Mouse (Mus musculus): ENCODE data around the gene Abr. TPM values are rescaled to one million over a fixed set of nuclear protein-coding genes. Genes with fewer than 3 reads are reported as not detected.

Abr gene
- total and polyA plus RNA-seq, 2 experiments from 2014 or later: 102 to 243 TPM

DNA sequence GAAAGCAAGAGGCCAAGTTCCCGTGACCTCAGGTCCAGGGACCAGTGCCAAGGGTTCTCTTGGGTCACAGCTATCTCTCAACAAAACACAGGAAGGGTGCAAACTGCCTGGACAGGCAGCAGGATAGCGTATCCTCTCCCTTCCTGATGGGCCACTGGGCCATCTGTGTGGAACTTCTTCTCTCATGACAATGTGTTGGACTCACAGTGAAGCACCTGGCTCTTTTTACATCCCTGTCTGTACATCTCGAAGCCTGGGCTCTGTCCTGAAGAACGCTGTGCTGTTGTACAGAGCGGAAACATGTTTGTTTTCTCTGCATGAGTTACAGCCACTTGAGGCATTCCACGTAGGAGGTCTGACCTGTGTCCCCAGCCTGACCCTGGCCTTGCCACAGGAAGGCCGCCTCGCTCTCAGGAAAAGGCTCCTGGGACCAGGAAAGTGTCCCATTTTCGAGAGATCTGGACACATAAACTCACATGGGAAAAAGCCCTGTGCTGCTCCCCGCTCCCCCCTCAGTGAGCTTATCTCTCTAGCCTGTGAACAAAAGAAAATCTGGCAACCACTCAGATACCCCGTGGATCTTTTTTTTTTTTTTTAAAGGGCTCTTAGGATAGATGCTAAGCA is 242.1 kb downstream of the Abr start:
- Histone ChIP-seq H3K9me3 (ENCODE audit: low read length) (no peaks in the 10 kb centered on the region), H3K27me3 (ENCODE audit: insufficient read depth, low read length) (no peaks in the 10 kb centered on the region), H3K4me2 (ENCODE audit: low read depth, low read length, poor library complexity, severe bottlenecking) (no peak overlapping the region), H3K4me1 (ENCODE audit: insufficient read depth, low read length) (no peaks in the 10 kb centered on the region), H3K9ac (replicated peaks; ENCODE audit: low read length, poor library complexity, severe bottlenecking) (no peak overlapping the region), H3K4me3 (ENCODE audit: low read depth, low read length) (no peak overlapping the region), H3K27ac (ENCODE audit: low read depth, low read length) (no peak overlapping the region), H3K36me3 (ENCODE audit: insufficient read depth, low read length) (no peaks in the 10 kb centered on the region)
- no peak for TF ChIP-seq CTCF (IDR thresholded peaks at IDR 0.05)
- no peak for ATAC-seq (ENCODE audit: low FRiP score)
- DNase-seq (ENCODE audit: low spot score): no peak
- WGBS: 43% methylated on average over 11 of the region's 11 CpGs

DNA sequence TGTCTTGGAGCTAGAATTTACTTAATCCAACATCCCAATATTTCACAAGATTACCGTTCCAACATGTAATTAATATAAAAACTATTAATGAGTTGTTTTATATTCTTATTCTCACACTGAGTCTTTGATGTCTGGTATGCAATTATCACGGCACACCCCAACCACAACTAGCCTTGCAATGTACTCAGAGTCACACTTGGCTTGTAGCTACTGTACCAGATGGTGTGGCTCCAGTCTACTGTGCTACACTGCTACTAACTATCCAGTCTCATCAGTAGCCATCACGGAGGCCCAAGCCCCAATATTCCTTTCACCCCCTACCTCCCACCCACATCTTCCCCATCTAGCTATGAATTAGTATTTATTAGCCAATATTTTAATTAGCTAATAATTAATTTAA is 245.7 kb downstream of the Abr start:
- no peak for ATAC-seq (ENCODE audit: low FRiP score)
- 86% methylated on average over 3 of the region's 3 CpGs for WGBS
- Histone ChIP-seq H3K27ac (ENCODE audit: low read depth, low read length) (no peak overlapping the region), H3K27me3 (ENCODE audit: insufficient read depth, low read length) (no peaks in the 10 kb centered on the region), H3K4me2 (ENCODE audit: low read depth, low read length, poor library complexity, severe bottlenecking) (no peak overlapping the region), H3K36me3 (ENCODE audit: insufficient read depth, low read length) (no peaks in the 10 kb centered on the region), H3K4me1 (ENCODE audit: insufficient read depth, low read length) (no peaks in the 10 kb centered on the region), H3K9me3 (ENCODE audit: low read length) (no peaks in the 10 kb centered on the region), H3K9ac (replicated peaks; ENCODE audit: low read length, poor library complexity, severe bottlenecking) (no peak overlapping the region), H3K4me3 (ENCODE audit: low read depth, low read length) (no peak overlapping the region)
- DNase-seq (ENCODE audit: low spot score): no peak
- TF ChIP-seq CTCF (IDR thresholded peaks at IDR 0.05): no peak

DNA sequence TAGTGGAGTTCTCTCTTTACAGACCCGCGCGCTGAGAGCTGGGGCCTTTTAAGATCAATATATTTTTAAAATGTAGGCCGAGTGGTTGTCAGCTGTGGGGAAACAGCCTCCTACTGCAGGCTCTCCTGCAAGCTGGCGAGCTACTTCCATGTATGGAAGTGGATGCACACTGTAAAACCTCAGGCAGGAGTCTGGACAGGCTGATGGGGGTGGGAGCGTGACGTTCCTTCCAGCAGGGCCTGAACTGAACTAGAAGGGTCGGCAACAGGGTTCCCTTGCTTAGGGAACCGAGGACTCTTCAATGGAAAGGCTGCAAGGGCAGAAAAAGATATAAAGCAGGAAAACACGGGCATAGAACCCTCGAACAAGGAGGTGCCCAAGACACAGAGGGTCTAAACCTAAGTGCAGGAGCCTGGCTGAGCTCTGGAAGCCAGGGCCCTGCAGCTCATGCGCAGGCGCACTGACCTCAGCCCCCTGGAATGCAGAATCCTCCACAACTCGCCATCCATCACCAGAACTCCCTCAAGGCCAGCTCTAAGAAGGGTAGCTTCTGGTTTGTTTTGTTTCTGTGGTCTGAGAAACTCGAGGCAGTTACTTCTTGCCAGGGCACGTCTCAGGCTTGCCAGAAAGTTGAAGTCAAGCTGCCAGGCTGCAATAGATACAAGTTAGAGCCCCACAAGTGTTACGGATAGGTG is 247.5 kb downstream of the Abr start:
- WGBS: 73% methylated on average over 17 of the region's 17 CpGs

DNA sequence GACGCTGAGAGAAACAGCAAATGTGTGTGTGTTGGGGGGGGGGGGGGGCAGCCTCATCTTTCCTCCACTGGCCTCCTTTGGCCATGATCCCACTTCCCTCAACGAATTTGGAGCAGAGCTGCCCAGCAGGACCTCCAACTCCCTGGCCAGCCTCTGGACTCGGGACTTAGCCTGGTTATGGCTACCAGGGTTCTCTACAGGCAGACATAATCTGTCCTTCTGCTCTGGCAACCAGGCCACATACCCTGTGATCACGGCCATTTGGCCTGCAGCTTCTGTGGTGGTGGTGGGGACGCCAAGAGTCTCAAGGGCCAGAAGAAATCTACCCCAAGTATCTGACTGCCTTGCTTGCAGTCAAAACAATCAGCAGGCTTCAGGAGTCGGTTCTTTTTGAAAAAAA is 249.6 kb downstream of the Abr start:
- no peaks in the 10 kb centered on the region for H3K4me1 ChIP-seq (ENCODE audit: insufficient read depth, low read length)
- no peak overlapping the region for H3K27ac ChIP-seq (ENCODE audit: low read depth, low read length)
- H3K9me3 ChIP-seq (ENCODE audit: low read length): no peaks in the 10 kb centered on the region
- no peak overlapping the region for H3K4me3 ChIP-seq (ENCODE audit: low read depth, low read length)
- 49% methylated on average over 6 of the region's 6 CpGs for WGBS
- no peak for DNase-seq (ENCODE audit: low spot score)
- H3K4me2 ChIP-seq (ENCODE audit: low read depth, low read length, poor library complexity, severe bottlenecking): no peak overlapping the region
- ATAC-seq (ENCODE audit: low FRiP score): no peak
- H3K27me3 ChIP-seq (ENCODE audit: insufficient read depth, low read length): no peaks in the 10 kb centered on the region
- no peak for TF ChIP-seq CTCF (IDR thresholded peaks at IDR 0.05)
- H3K36me3 ChIP-seq (ENCODE audit: insufficient read depth, low read length): no peaks in the 10 kb centered on the region
- H3K9ac ChIP-seq (replicated peaks; ENCODE audit: low read length, poor library complexity, severe bottlenecking): no peak overlapping the region

More for the DNA sequence above, 247.5 kb downstream of the Abr start:
- Histone ChIP-seq H3K36me3 (ENCODE audit: insufficient read depth, low read length) (no peaks in the 10 kb centered on the region), H3K4me1 (ENCODE audit: insufficient read depth, low read length) (no peaks in the 10 kb centered on the region), H3K9ac (replicated peaks; ENCODE audit: low read length, poor library complexity, severe bottlenecking) (no peak overlapping the region), H3K27ac (ENCODE audit: low read depth, low read length) (no peak overlapping the region), H3K4me3 (ENCODE audit: low read depth, low read length) (no peak overlapping the region), H3K27me3 (ENCODE audit: insufficient read depth, low read length) (no peaks in the 10 kb centered on the region), H3K9me3 (ENCODE audit: low read length) (no peaks in the 10 kb centered on the region), H3K4me2 (ENCODE audit: low read depth, low read length, poor library complexity, severe bottlenecking) (no peak overlapping the region)
- ATAC-seq (ENCODE audit: low FRiP score) (no peak), DNase-seq (ENCODE audit: low spot score) (peak; percentile 63)
- no peak for TF ChIP-seq CTCF (IDR thresholded peaks at IDR 0.05)

DNA sequence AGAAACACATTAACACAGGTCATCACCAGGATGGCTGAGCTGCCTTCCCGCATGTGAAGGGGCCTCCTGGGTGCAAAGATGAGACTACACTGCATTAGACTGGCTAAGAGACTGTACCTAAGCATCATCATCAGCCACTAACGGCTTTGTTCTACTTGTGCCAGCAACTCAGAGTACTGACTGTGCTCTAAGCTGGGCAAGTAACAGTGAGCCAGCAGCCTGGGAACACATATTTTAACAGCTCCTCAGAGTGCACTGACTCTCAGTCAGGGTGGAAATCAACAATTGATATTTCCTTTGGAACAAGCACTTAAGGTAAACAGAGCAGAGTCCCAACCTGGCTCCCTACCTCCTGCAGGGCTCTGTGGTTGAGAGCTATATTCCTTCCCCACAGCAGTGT is 250.0 kb downstream of the Abr start:
- no peak for TF ChIP-seq CTCF (IDR thresholded peaks at IDR 0.05)
- H3K9ac ChIP-seq (replicated peaks; ENCODE audit: low read length, poor library complexity, severe bottlenecking): no peak overlapping the region
- no peaks in the 10 kb centered on the region for H3K36me3 ChIP-seq (ENCODE audit: insufficient read depth, low read length)
- ATAC-seq (ENCODE audit: low FRiP score) (no peak), DNase-seq (ENCODE audit: low spot score) (no peak)
- no peaks in the 10 kb centered on the region for H3K9me3 ChIP-seq (ENCODE audit: low read length)
- no peak overlapping the region for H3K4me2 ChIP-seq (ENCODE audit: low read depth, low read length, poor library complexity, severe bottlenecking)
- no peak overlapping the region for H3K4me3 ChIP-seq (ENCODE audit: low read depth, low read length)
- no peaks in the 10 kb centered on the region for H3K27me3 ChIP-seq (ENCODE audit: insufficient read depth, low read length)
- no peaks in the 10 kb centered on the region for H3K4me1 ChIP-seq (ENCODE audit: insufficient read depth, low read length)
- H3K27ac ChIP-seq (ENCODE audit: low read depth, low read length): no peak overlapping the region
- 79% methylated on average over 2 of the region's 2 CpGs for WGBS

- Histone ChIP-seq H3K4me2 (ENCODE audit: low read depth, low read length, poor library complexity, severe bottlenecking) (no peak overlapping the region), H3K36me3 (ENCODE audit: insufficient read depth, low read length) (no peaks in the 10 kb centered on the region), H3K9ac (replicated peaks; ENCODE audit: low read length, poor library complexity, severe bottlenecking) (no peak overlapping the region), H3K27me3 (ENCODE audit: insufficient read depth, low read length) (no peaks in the 10 kb centered on the region), H3K27ac (ENCODE audit: low read depth, low read length) (no peak overlapping the region), H3K4me1 (ENCODE audit: insufficient read depth, low read length) (no peaks in the 10 kb centered on the region), H3K9me3 (ENCODE audit: low read length) (no peaks in the 10 kb centered on the region), H3K4me3 (ENCODE audit: low read depth, low read length) (no peak overlapping the region)
- ATAC-seq (ENCODE audit: low FRiP score) (no peak), DNase-seq (ENCODE audit: low spot score) (no peak)
- no peak for TF ChIP-seq CTCF (IDR thresholded peaks at IDR 0.05)
Measured at GRCm38 (mm10) chr11:76370491-76370890, 251.6 kb downstream of the Abr start.

Other genes starting within 250 kb of the Abr start
- gene Nxn, start 223.2 kb downstream of the Abr start, total RNA-seq (2014; rRNA removed): 25.2 and 32.2 TPM in 2 replicates
- 13.7 and 15.2 TPM in 2 replicates for gene Nxn, start 223.2 kb downstream of the Abr start, polyA plus RNA-seq (2015; fragmentation: Nextera tagmentation; extraction: Ambion mirVana)
- 26.6 and 38.0 TPM in 2 replicates for gene Timm22, start 215.4 kb downstream of the Abr start, total RNA-seq (2014; rRNA removed)
- gene Timm22, start 215.4 kb downstream of the Abr start, polyA plus RNA-seq (2015; fragmentation: Nextera tagmentation; extraction: Ambion mirVana): 103 and 104 TPM in 2 replicates
- gene Bhlha9, start 50.2 kb upstream of the Abr start, total RNA-seq (2014; rRNA removed): 2.8 and 4.9 TPM in 2 replicates
- gene Bhlha9, start 50.2 kb upstream of the Abr start, polyA plus RNA-seq (2015; fragmentation: Nextera tagmentation; extraction: Ambion mirVana): 1.9 and 2.1 TPM in 2 replicates
- gene Trarg1, start 57.5 kb upstream of the Abr start, total RNA-seq (2014; rRNA removed): 0.27 and 0.76 TPM in 2 replicates
- 0.61 and 0.80 TPM in 2 replicates for gene Trarg1, start 57.5 kb upstream of the Abr start, polyA plus RNA-seq (2015; fragmentation: Nextera tagmentation; extraction: Ambion mirVana)
- gene Gosr1, start 141.3 kb upstream of the Abr start, total RNA-seq (2014; rRNA removed): 30.3 and 30.5 TPM in 2 replicates
- gene Gosr1, start 141.3 kb upstream of the Abr start, polyA plus RNA-seq (2015; fragmentation: Nextera tagmentation; extraction: Ambion mirVana): 23.4 and 26.2 TPM in 2 replicates
- 35.8 and 39.0 TPM in 2 replicates for gene Cpd, start 224.7 kb upstream of the Abr start, total RNA-seq (2014; rRNA removed)
- 4.2 and 5.3 TPM in 2 replicates for gene Cpd, start 224.7 kb upstream of the Abr start, polyA plus RNA-seq (2015; fragmentation: Nextera tagmentation; extraction: Ambion mirVana)

Measured in midbrain, postnatal 0 days (tissue).